Mouse (Mus musculus) forebrain, embryonic 15.5 days (tissue): ENCODE measurements around the gene Eaf1. TPM values are rescaled to one million over a fixed set of nuclear protein-coding genes. Genes with fewer than 3 reads are reported as not detected.
A peak's percentile ranks its signal among the peaks of the same experiment; 100 is the strongest.
"Not testable (repeated sequence)": the region's sequence is repeated elsewhere in the genome, so short reads cannot be mapped to it uniquely, and the experiment has no call there.

ENCODE experiments used
- ATAC-seq: fragments of 200-750 bp; cut with Nextera tagmentation; replicated peaks from 2 replicates; pipeline ENCODE4 v1.8.0; 2017; ENCODE audit warnings: mild to moderate bottlenecking, moderate TSS enrichment, moderate library complexity
- H3K27ac ChIP-seq: fragments of 300-500 bp; sonication (generic); replicated peaks from 2 replicates; pipeline ENCODE4 v1.5.1; 2015; ENCODE audit warnings: mild to moderate bottlenecking, inconsistent platforms
- H3K27me3 ChIP-seq: fragments of 300-500 bp; sonication (generic); 2 replicates; pipeline ENCODE4 v1.6.1; 2015; ENCODE audit warnings: inconsistent platforms
- H3K36me3 ChIP-seq: fragments of 300-500 bp; sonication (generic); 2 replicates; pipeline ENCODE4 v1.6.1; 2015; ENCODE audit warnings: mild to moderate bottlenecking, inconsistent platforms
- H3K4me1 ChIP-seq: fragments of 300-500 bp; sonication (generic); 2 replicates; pipeline ENCODE4 v1.6.1; 2015; ENCODE audit warnings: inconsistent platforms
- H3K4me2 ChIP-seq: fragments of 300-500 bp; sonication (generic); replicated peaks from 2 replicates; pipeline ENCODE4 v1.6.1; 2015; ENCODE audit warnings: mild to moderate bottlenecking, inconsistent platforms
- H3K4me3 ChIP-seq: fragments of 300-500 bp; sonication (generic); 2 replicates; pipeline ENCODE4 v1.5.1; 2015; ENCODE audit warnings: mild to moderate bottlenecking, inconsistent platforms
- H3K9ac ChIP-seq: fragments of 300-500 bp; sonication (generic); replicated peaks from 2 replicates; pipeline ENCODE4 v1.6.1; 2015; ENCODE audit warnings: mild to moderate bottlenecking, inconsistent platforms
- H3K9me3 ChIP-seq: fragments of 300-500 bp; sonication (generic); 2 replicates; pipeline ENCODE4 v1.6.1; 2016; ENCODE audit warnings: inconsistent platforms
- WGBS: fragments of 180-500 bp; shearing (Covaris S2); methylation state at CpG from one replicate; pipeline ENCODE4 v1.1.7; 2015; ENCODE audit warnings: mixed read lengths; 5-methylcytosine and 5-hydroxymethylcytosine counted together
- polyA plus RNA-seq: library from polyadenylated mRNA; unstranded; fragments of >200 nt; fragmentation: Nextera tagmentation; extraction: Ambion mirVana; gene quantifications from 2 replicates; pipeline ENCODE4 v1.2.1, GENCODE M21; 2015

The Eaf1 gene
- polyA plus RNA-seq: 11.0 and 11.2 TPM in 2 replicates

- WGBS: under 1% methylated on average over 37 of the region's 37 CpGs
Observed at GRCm38 (mm10) chr14:31494349-31494974, at the start of gene Eaf1. TSS of gene Eaf1 (plus strand) at chr14:31494399.

GRCm38 (mm10) chr14:31448994-31449393 lies 45.2 kb upstream of the Eaf1 start:
- WGBS: 81% methylated on average over 5 of the region's 5 CpGs
- no peak overlapping the region for H3K4me3 ChIP-seq
- H3K36me3 ChIP-seq: no peaks in the 10 kb centered on the region
- no peak overlapping the region for H3K27ac ChIP-seq
- H3K4me2 ChIP-seq: no peak overlapping the region
- no peaks in the 10 kb centered on the region for H3K4me1 ChIP-seq
- H3K9ac ChIP-seq: no peak overlapping the region
- H3K27me3 ChIP-seq: no peaks in the 10 kb centered on the region
- H3K9me3 ChIP-seq: no peaks in the 10 kb centered on the region
- no peak for ATAC-seq

More at GRCm38 (mm10) chr14:31494349-31494974, at the start of gene Eaf1:
- H3K27me3 ChIP-seq: no peaks in the 10 kb centered on the region
- H3K4me3 ChIP-seq: peak within 1 kb of the TSS; percentile 75
- H3K9me3 ChIP-seq: no peaks in the 10 kb centered on the region
- H3K27ac ChIP-seq: peak within 1 kb of the TSS; percentile 88
- peaks cover 31% of the 10 kb centered on the region for H3K36me3 ChIP-seq
- peak within 1 kb of the TSS; percentile 73 for H3K4me2 ChIP-seq
- ATAC-seq: no peak; the same call in none of the 2 replicates
- H3K4me1 ChIP-seq: peaks cover 38% of the 10 kb centered on the region
- peak within 1 kb of the TSS; percentile 85 for H3K9ac ChIP-seq

DNA sequence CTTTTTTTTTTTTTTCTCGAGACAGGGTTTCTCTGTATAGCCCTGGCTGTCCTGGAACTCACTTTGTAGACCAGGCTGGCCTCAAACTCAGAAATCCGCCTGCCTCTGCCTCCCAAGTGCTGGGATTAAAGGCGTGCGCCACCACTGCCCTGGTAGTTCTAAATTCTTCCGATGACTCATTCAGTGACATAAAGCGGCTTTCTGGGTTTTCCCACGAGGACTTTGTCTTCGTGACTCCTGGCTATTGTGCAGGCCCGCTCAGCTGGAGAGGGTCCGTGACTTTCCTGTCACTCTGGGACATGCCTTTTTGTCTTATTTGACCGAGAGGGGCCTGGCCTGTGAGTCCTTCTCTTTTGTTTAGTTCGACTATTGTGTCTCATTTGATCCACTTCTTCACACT lies 40.3 kb upstream of the Eaf1 start:
- H3K27me3 ChIP-seq, H3K4me2 ChIP-seq, ATAC-seq, H3K36me3 ChIP-seq, H3K9ac ChIP-seq, H3K9me3 ChIP-seq, H3K27ac ChIP-seq, H3K4me3 ChIP-seq, H3K4me1 ChIP-seq: not testable (repeated sequence)
- 73% methylated on average over 12 of the region's 12 CpGs for WGBS

- Histone ChIP-seq H3K36me3 (no peaks in the 10 kb centered on the region), H3K27me3 (no peaks in the 10 kb centered on the region), H3K9me3 (no peaks in the 10 kb centered on the region), H3K4me3 (no peak overlapping the region), H3K4me2 (no peak overlapping the region), H3K27ac (peak overlapping the region; percentile 47; the same call in 1 of the 2 replicates), H3K9ac (no peak overlapping the region), H3K4me1 (no peaks in the 10 kb centered on the region)
- no peak for ATAC-seq
- 87% methylated on average over 8 of the region's 8 CpGs for WGBS
Observed at GRCm38 (mm10) chr14:31454849-31455566, 39.2 kb upstream of the Eaf1 start.

- Histone ChIP-seq H3K4me2 (no peak overlapping the region), H3K9me3 (no peaks in the 10 kb centered on the region), H3K4me1 (no peaks in the 10 kb centered on the region), H3K27me3 (no peaks in the 10 kb centered on the region), H3K4me3 (no peak overlapping the region), H3K27ac (no peak overlapping the region; the same call in 1 of the 2 replicates), H3K36me3 (no peaks in the 10 kb centered on the region), H3K9ac (no peak overlapping the region)
- WGBS: 70% methylated on average over 6 of the region's 6 CpGs
- ATAC-seq: peak; percentile 70
Observed at GRCm38 (mm10) chr14:31456064-31456721, 38.0 kb upstream of the Eaf1 start.

GRCm38 (mm10) chr14:31458006-31458405 lies 36.2 kb upstream of the Eaf1 start:
- no peaks in the 10 kb centered on the region for H3K9me3 ChIP-seq
- no peak overlapping the region for H3K4me2 ChIP-seq
- no peak overlapping the region for H3K4me3 ChIP-seq
- WGBS: 92% methylated on average over 12 of the region's 12 CpGs
- no peak overlapping the region for H3K27ac ChIP-seq
- H3K4me1 ChIP-seq: no peaks in the 10 kb centered on the region
- H3K27me3 ChIP-seq: no peaks in the 10 kb centered on the region
- H3K36me3 ChIP-seq: no peaks in the 10 kb centered on the region
- ATAC-seq: no peak
- no peak overlapping the region for H3K9ac ChIP-seq

- WGBS: 69% methylated on average over 5 of the region's 5 CpGs
Observed at GRCm38 (mm10) chr14:31462226-31462625, 32.0 kb upstream of the Eaf1 start.

GRCm38 (mm10) chr14:31462886-31463285 lies 31.3 kb upstream of the Eaf1 start:
- no peaks in the 10 kb centered on the region for H3K36me3 ChIP-seq
- H3K4me1 ChIP-seq: no peaks in the 10 kb centered on the region
- 62% methylated on average over 6 of the region's 6 CpGs for WGBS
- no peaks in the 10 kb centered on the region for H3K9me3 ChIP-seq
- H3K9ac ChIP-seq: no peak overlapping the region
- no peak overlapping the region for H3K4me2 ChIP-seq
- ATAC-seq: no peak
- H3K4me3 ChIP-seq: no peak overlapping the region
- H3K27ac ChIP-seq: no peak overlapping the region
- H3K27me3 ChIP-seq: no peaks in the 10 kb centered on the region

More at GRCm38 (mm10) chr14:31462226-31462625, 32.0 kb upstream of the Eaf1 start:
- not testable (repeated sequence) for ATAC-seq, H3K4me1 ChIP-seq, H3K27me3 ChIP-seq, H3K9ac ChIP-seq, H3K4me2 ChIP-seq, H3K27ac ChIP-seq, H3K9me3 ChIP-seq, H3K4me3 ChIP-seq, H3K36me3 ChIP-seq

DNA sequence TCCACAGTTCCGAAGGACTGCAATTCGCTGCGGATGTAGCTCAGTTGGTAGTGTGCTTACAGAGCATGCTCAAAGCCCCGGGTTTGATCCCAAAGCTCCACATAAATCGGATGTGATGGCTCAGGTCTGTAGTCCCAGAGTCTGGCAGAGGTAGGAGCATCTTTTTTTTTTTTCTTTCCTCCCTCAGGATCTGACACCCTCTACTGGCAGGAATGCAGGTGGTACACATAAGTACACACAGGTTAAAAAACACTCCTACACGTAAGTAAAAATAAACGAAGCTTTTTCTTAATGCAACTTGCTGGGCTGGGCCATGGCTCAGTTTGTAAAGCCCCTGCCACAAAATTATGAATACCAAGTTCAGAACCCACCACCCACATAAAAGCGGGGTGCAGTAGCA lies 30.0 kb upstream of the Eaf1 start:
- Histone ChIP-seq H3K36me3 (no peaks in the 10 kb centered on the region), H3K4me1 (no peaks in the 10 kb centered on the region), H3K9me3 (no peaks in the 10 kb centered on the region), H3K4me3 (no peak overlapping the region), H3K27me3 (no peaks in the 10 kb centered on the region), H3K27ac (no peak overlapping the region), H3K9ac (no peak overlapping the region), H3K4me2 (no peak overlapping the region)
- no peak for ATAC-seq
- 52% methylated on average over 8 of the region's 8 CpGs for WGBS

DNA sequence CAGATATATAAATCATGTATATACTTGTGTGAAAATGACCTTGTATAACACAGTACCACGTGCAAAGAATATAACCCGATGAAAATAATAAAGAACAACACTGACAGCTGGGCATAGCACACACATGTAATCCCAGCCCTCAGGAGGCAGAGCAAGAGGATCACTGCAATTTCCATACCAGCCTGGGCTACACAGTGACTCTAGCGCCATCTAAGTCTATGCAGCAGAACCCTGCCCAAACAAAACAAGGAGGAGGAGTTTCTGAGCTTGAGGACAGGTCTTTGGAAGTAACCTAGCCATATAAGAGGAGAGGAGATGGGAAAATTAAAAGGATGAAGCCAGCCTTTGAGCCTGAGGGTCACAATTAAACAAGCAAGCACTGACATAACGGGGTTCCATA lies 24.5 kb upstream of the Eaf1 start:
- no peak overlapping the region for H3K27ac ChIP-seq
- no peaks in the 10 kb centered on the region for H3K9me3 ChIP-seq
- H3K4me1 ChIP-seq: no peaks in the 10 kb centered on the region
- H3K4me3 ChIP-seq: no peak overlapping the region
- H3K4me2 ChIP-seq: no peak overlapping the region
- ATAC-seq: no peak
- WGBS: 62% methylated on average over 4 of the region's 4 CpGs
- no peaks in the 10 kb centered on the region for H3K36me3 ChIP-seq
- H3K27me3 ChIP-seq: no peaks in the 10 kb centered on the region
- no peak overlapping the region for H3K9ac ChIP-seq

GRCm38 (mm10) chr14:31472451-31473061 lies 21.6 kb upstream of the Eaf1 start:
- no peak for ATAC-seq
- 10% methylated on average over 5 of the region's 5 CpGs for WGBS
- Histone ChIP-seq H3K27ac (no peak overlapping the region), H3K9me3 (no peaks in the 10 kb centered on the region), H3K4me1 (no peaks in the 10 kb centered on the region), H3K4me3 (no peak overlapping the region), H3K4me2 (no peak overlapping the region), H3K27me3 (no peaks in the 10 kb centered on the region), H3K9ac (no peak overlapping the region), H3K36me3 (no peaks in the 10 kb centered on the region)

DNA sequence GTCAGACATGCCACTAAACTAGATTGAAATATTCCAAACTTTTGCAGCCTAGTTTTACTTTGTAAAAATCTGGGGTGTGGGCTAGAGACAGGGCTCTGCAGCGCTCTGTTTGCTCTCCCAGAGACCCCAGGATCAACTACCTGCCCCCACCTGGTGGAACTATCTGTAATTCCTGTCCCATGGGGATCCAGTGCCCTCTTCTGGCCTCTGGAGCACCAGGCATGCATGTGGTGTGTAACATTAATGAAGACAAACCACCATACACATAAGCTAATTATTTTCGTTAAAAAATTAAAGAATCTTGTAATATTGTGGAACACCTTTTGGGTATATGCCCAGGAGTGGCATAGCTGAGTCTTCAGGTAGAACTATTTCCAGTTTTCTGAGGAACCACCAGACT lies 20.9 kb upstream of the Eaf1 start:
- no peak for ATAC-seq
- Histone ChIP-seq H3K27ac (no peak overlapping the region), H3K4me3 (no peak overlapping the region), H3K4me2 (no peak overlapping the region), H3K36me3 (peaks cover 3% of the 10 kb centered on the region; the same call in 1 of the 2 replicates), H3K27me3 (no peaks in the 10 kb centered on the region), H3K9ac (no peak overlapping the region), H3K4me1 (no peaks in the 10 kb centered on the region), H3K9me3 (no peaks in the 10 kb centered on the region)
- WGBS: 83% methylated on average over 2 of the region's 2 CpGs
